Mouse (Mus musculus): Measurements from ENCODE around the gene Heg1.

The Heg1 gene

GRCm38 (mm10) chr16:33774972-33775371 lies 90.8 kb downstream of the Heg1 start:
- no peak for DNase-seq (ENCODE audit: low spot score)

DNA sequence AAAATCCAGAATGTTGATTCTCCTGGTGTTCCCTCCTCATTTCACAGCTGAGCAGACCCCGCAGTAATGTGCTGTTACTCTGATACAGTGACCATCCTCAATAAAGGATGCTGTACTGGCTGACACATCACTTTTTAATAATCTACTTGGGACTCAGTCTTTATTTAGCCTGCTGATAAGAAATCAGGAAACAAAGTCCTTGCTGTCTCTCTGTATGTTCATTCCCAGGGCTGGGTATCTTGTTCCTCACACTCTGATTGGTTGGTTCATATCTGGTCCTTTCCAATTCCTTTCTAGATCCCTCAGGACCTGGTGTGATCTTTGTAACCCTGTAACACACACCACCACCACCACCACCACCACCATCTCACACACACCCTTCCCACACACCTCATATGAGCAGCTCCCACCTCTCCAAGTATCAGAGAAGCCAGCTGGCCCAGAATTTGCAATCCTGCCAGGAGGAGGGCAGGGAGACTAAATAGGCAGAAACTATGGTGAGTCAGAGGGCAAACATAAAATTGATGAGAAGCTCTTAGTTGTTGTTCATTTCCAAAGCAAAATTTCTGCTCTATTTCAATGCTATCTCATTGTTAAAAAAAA lies 91.7 kb downstream of the Heg1 start:
- DNase-seq (ENCODE audit: low spot score) = no peak

GRCm38 (mm10) chr16:33776766-33777529 lies 92.8 kb downstream of the Heg1 start:
- no peak for DNase-seq (ENCODE audit: low spot score)

GRCm38 (mm10) chr16:33777607-33778006 lies 93.4 kb downstream of the Heg1 start:
- no peak for DNase-seq (ENCODE audit: low spot score)

GRCm38 (mm10) chr16:33781789-33782728 lies 97.9 kb downstream of the Heg1 start:
- DNase-seq (ENCODE audit: low spot score) = no peak

- DNase-seq (ENCODE audit: low spot score) = no peak
Observed at GRCm38 (mm10) chr16:33782729-33783091, 98.5 kb downstream of the Heg1 start.

DNA sequence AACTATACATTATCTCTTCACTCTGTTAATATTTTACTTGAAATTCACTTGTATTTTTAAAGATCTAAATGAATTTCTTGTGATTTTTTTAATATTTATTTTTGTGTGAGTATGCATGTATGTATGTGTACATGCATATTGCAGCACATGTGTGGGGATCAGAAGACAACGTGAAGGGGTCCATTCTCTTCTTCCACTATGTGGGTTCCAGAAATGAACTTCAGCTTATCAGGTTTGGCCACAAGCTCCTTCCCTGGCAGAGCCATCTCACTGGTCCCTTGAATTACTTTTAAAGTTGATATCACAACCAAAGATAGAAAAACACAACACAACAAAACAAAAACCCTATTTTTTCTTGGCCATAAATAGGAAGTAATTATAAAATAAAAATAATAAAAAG lies 100.4 kb downstream of the Heg1 start:
- no peak for DNase-seq (ENCODE audit: low spot score)

DNA sequence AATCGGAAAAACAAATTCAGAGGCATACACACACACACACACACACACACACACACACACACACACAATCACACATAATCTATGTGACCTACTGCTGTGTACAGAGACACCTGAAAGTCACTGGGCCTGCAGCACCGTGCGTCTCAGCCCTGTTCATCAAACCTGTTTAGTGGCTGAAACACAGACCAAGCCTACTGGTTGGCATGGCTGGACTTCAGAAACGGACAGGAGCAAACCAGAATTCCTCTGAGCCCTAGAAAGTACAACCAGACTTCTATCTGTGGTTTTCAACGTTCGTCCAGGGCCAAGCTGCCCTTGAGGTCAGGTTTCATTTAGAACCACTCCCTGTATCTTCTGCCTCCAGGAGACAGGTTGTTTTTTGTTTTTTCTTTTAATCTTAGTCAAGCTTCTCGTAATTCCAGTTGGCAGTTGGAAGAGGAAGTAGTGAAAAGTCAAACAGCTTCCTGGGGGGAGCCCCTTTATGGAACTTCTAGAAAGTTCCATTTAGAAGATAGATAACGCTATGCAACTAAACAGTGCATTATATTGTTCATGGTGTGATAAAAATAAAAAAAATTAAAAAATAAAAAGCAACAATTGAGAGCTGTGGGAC lies 101.0 kb downstream of the Heg1 start:
- DNase-seq (ENCODE audit: low spot score) = no peak

DNA sequence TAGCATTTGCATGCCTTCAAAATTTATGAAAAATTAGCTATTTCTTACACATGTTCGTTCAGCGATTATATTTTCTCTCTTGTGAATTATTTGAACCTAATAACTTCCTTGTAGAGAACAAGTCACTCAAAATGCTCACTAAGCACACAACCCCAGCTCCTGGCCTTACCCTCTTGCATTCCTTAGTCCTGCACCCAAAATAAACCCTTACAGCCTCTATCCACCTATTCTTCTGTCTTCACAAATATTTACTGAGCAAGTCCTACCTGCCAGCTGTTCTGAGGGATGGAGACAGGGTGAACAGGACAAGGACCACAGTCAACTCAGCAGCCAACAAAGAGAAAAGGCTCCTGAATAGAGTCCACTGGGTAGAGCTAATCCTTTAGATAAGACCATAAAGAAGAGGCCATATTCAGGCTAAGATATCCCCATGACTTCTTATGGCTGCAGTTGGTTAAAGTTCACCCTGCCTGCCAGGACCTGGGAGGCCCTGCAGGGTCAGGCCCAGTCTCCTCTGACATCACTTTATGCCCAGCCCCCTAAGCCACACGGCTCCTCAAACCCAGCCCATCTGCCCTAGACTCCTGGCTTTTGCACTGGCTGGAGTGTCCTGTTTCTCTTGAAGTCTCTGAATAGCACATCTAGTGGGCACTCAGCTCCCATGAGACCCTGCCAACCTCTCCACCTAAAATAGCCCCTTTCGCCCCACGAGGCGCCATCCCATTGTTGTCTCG lies 102.7 kb downstream of the Heg1 start:
- no peak for DNase-seq (ENCODE audit: low spot score)

DNA sequence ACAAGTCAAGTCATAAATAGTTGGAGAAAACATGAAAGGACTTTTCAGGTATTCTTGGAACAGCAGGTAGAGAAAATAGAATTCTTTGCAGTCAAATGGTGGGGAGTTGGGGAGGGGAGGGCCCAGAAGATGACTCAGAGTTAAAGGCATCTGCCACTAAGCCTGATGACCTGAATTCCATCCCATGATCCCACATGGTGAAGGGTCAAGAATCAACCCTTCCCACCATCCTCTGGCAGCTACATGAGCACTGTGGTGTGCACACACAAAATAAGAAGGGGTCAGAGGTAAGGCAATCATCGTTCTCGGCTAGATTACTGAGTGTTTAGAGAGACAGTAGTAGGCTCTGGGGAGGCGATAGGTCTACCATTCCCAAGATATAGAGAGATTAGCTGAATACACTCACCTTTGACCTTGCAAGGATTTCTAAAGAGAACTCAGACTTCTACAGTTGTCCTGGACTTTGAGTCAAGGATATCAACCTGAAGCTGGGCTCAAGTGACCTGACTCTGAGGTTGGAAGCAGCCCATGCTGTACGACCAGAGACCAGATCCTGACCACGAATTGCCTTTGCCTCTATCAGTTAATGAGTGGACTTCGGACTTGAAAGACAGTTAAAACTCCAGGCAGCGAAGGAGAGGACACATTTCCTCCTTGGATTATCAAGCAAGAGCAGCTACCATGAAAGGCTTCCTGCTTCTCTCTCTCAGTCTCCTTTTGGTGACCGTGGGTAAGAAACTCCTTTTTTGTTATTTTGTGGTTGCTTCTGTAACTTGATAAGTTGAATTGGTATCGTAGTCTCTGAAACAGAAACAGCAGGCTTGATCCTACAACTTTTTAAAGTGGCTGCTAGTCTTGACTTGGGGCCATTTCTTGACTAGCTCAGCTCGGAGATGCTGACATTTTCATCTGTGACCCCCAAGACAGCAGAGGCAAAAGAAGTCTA lies 109.9 kb downstream of the Heg1 start, which contains the start of gene Muc13:
Gene Muc13, plus strand, starts transcription at position 192 of the 946 bp plus-strand sequence.
- DNase-seq (ENCODE audit: low spot score) = no peak

DNA sequence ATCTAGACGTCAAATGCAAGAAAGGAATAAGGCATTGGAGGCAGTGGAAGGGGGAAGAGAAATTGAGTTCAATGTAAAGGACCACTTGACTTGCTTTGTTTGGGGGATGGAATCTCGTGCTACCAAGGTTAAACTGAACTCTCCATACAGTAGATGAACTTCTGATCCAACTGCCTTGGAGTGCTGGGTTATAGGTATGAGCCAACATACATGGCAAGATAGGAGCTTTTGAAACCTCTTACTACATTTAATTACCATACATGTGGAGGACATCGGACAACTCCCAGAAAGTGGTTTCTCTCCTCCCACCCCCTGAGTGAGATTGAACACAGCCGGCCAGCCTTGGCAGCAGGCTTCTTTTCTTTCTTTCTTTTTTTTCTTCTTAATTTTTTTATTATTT lies 110.9 kb downstream of the Heg1 start:
- no peak for DNase-seq (ENCODE audit: low spot score)

GRCm38 (mm10) chr16:33795887-33796286 lies 111.7 kb downstream of the Heg1 start:
- DNase-seq (ENCODE audit: low spot score) = no peak

DNA sequence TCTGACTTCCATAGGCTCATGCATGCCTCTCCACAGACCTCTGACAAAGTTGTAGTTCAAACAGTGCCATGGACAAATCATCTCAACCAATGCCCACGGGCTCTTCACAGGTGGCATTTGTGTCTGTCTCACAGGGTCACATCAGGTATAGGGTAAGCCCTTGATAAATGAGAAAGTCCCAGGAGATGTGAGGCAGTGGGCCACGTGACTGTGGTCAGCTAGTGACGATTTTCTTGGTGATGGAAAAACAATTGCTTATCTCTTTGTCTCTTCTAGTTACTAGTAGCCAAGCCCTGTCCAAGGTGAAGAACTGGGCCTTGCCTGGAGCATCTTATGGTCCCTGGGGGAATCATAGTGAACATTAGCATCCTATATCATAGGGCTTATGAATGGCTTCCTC lies 112.6 kb downstream of the Heg1 start:
- DNase-seq (ENCODE audit: low spot score) = no peak

DNA sequence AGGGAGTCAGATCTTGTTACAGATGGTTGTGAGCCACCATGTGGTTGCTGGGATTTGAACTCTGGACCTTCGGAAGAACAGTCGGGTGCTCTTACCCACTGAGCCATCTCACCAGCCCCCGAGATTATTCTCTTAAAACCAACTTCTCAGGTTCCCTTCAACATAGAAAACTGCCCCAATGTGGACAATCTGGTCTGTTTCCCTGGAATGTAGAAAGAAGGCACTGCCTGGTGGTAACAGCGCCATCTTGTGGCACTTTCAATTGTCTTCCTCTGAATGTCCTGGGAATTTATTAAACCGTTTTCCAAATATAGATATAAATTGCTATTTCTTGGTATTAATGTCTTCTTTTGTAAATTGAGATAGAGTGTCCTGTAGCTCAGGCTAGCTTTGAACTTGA lies 113.7 kb downstream of the Heg1 start:
- DNase-seq (ENCODE audit: low spot score) = peak; percentile 73

GRCm38 (mm10) chr16:33810002-33810401 lies 125.8 kb downstream of the Heg1 start:
- no peak for DNase-seq (ENCODE audit: low spot score)

GRCm38 (mm10) chr16:33818413-33819165 lies 134.4 kb downstream of the Heg1 start:
- DNase-seq (ENCODE audit: low spot score) = no peak

- peak; percentile 91 for DNase-seq (ENCODE audit: low spot score)
Observed at GRCm38 (mm10) chr16:33820269-33821178, 136.4 kb downstream of the Heg1 start.
